Comparison of ENCODE assay signal across 8 mouse cellular contexts in genomic region chr7:19561431-19561764, GRCm38 (mm10). TPM values are rescaled to one million over a fixed set of nuclear protein-coding genes. Genes with fewer than 3 reads are reported as not detected.
DNase-seq lines count a peak whose midpoint lies in the region; ATAC-seq and TF ChIP-seq lines count a peak whose summit lies in the region.

No protein-coding gene starts in this region.

- peaks cover 25% of the 10 kb centered on the region for H3K4me1 ChIP-seq in lung, adult 2 months (ENCODE audit: control insufficient read depth, insufficient read depth, low read length)
- H3K4me1 ChIP-seq in embryonic facial prominence, embryonic 14.5 days (ENCODE audit: control insufficient read depth, insufficient read depth, low read length) = peaks cover 26% of the 10 kb centered on the region
- H3K4me1 ChIP-seq in kidney, embryonic 16.5 days (ENCODE audit: insufficient read depth, low read length) = peaks cover 37% of the 10 kb centered on the region
- peaks cover 28% of the 10 kb centered on the region for H3K4me1 ChIP-seq in neural tube, embryonic 14.5 days (ENCODE audit: control insufficient read depth, insufficient read depth, low read length)

- no peak for TF ChIP-seq CTCF in lung, adult 2 months (IDR thresholded peaks at IDR 0.05; ENCODE audit: insufficient read depth, low read length)

- WGBS in lung, adult 2 months = under 1% methylated on average over 11 of the region's 11 CpGs
- 2% methylated on average over 11 of the region's 11 CpGs for WGBS in embryonic facial prominence, embryonic 14.5 days
- under 1% methylated on average over 11 of the region's 11 CpGs for WGBS in kidney, embryonic 16.5 days
- WGBS in neural tube, embryonic 14.5 days = under 1% methylated on average over 11 of the region's 11 CpGs

- intact Hi-C loops in left cerebral cortex, postnatal 25 days (cut with DNase I) = loop anchor here (2.0 to 5.0 kb wide), 2 partner anchors 53 to 104 kb away; partner anchors contain the start of genes Bloc1s3, Mark4 and Trappc6a

- TF ChIP-seq POLR2A in lung, adult 2 months (IDR thresholded peaks at IDR 0.05; ENCODE audit: borderline replicate concordance, extremely low read depth, low read depth, low read length) = no peak

- peak overlapping the region; percentile 75 for H3K4me3 ChIP-seq in lung, adult 2 months (replicated peaks; ENCODE audit: extremely low read depth, low read depth, low read length)
- peak overlapping the region; percentile 99 for H3K4me3 ChIP-seq in embryonic facial prominence, embryonic 14.5 days (ENCODE audit: low read depth, low read length)
- H3K4me3 ChIP-seq in kidney, embryonic 16.5 days (ENCODE audit: low read length) = peak overlapping the region; percentile 99
- peak overlapping the region; percentile 91 for H3K4me3 ChIP-seq in neural tube, embryonic 14.5 days (ENCODE audit: low read depth, low read length)

- no peak for ATAC-seq in embryonic facial prominence, embryonic 14.5 days (ENCODE audit: low read depth)
- no peak for ATAC-seq in kidney, embryonic 16.5 days (ENCODE audit: low FRiP score, low TSS enrichment)
- ATAC-seq in neural tube, embryonic 14.5 days (ENCODE audit: low read depth) = no peak

- peaks cover 24% of the 10 kb centered on the region for H3K36me3 ChIP-seq in embryonic facial prominence, embryonic 14.5 days (ENCODE audit: control insufficient read depth, insufficient read depth, low read length)
- peaks cover 21% of the 10 kb centered on the region for H3K36me3 ChIP-seq in kidney, embryonic 16.5 days (ENCODE audit: insufficient read depth, low read length)
- peaks cover 7% of the 10 kb centered on the region; the same call in 1 of the 2 replicates for H3K36me3 ChIP-seq in neural tube, embryonic 14.5 days (ENCODE audit: control insufficient read depth, insufficient read depth, low read length)

- H3K9me3 ChIP-seq in embryonic facial prominence, embryonic 14.5 days (ENCODE audit: control insufficient read depth, low read length) = 0 out of 2 replicates have a peak, but pooled peaks cover 4% of the 10 kb centered on the region
- H3K9me3 ChIP-seq in kidney, embryonic 16.5 days (ENCODE audit: low read length) = peaks cover 5% of the 10 kb centered on the region
- no peaks in the 10 kb centered on the region for H3K9me3 ChIP-seq in neural tube, embryonic 14.5 days (ENCODE audit: control insufficient read depth, low read length)

- no peak for DNase-seq in lung, adult 2 months
- DNase-seq in lung, postnatal 10 days = no peak
- DNase-seq in embryonic facial prominence, embryonic 14.5 days (ENCODE audit: low spot score) = no peak
- DNase-seq in left cerebral cortex, postnatal 25 days (ENCODE audit: low spot score in 2 of 2) = no peak
- DNase-seq in thymus, postnatal 4 days = no peak
- DNase-seq in thymus, postnatal 14 days = no peak

- no peaks in the 10 kb centered on the region for H3K27me3 ChIP-seq in embryonic facial prominence, embryonic 14.5 days (replicated peaks; ENCODE audit: control insufficient read depth, insufficient read depth, low read length)
- H3K27me3 ChIP-seq in kidney, embryonic 16.5 days (ENCODE audit: insufficient read depth, low read length) = no peaks in the 10 kb centered on the region
- H3K27me3 ChIP-seq in neural tube, embryonic 14.5 days (ENCODE audit: control insufficient read depth, insufficient read depth, low read length) = no peaks in the 10 kb centered on the region

- H3K9ac ChIP-seq in embryonic facial prominence, embryonic 14.5 days (ENCODE audit: low read depth, low read length) = peak overlapping the region; percentile 97
- H3K9ac ChIP-seq in kidney, embryonic 16.5 days (replicated peaks; ENCODE audit: low read length) = peak overlapping the region; percentile 96
- H3K9ac ChIP-seq in neural tube, embryonic 14.5 days (replicated peaks; ENCODE audit: low read depth, low read length) = peak overlapping the region; percentile 87

- H3K4me2 ChIP-seq in embryonic facial prominence, embryonic 14.5 days (ENCODE audit: low read depth, low read length) = peak overlapping the region; percentile 98
- peak overlapping the region; percentile 81 for H3K4me2 ChIP-seq in kidney, embryonic 16.5 days (replicated peaks; ENCODE audit: low read depth, low read length)
- peak overlapping the region; percentile 75 for H3K4me2 ChIP-seq in neural tube, embryonic 14.5 days (ENCODE audit: low read depth, low read length)

- H3K27ac ChIP-seq in embryonic facial prominence, embryonic 14.5 days (replicated peaks; ENCODE audit: low read depth, low read length) = peak overlapping the region; percentile 94
- H3K27ac ChIP-seq in kidney, embryonic 16.5 days (ENCODE audit: low read length) = peak overlapping the region; percentile 94
- peak overlapping the region; percentile 94 for H3K27ac ChIP-seq in neural tube, embryonic 14.5 days (ENCODE audit: low read depth, low read length)

RNA-seq across cellular contexts. Expression of gene Ppp1r37, which starts 1.5 kb away (rescaled TPM):
- polyA plus RNA-seq in lung, adult 2 months (2012; rRNA removed) = 113 and 121 TPM in 2 replicates
- 4.9 and 5.7 TPM in 2 replicates for polyA plus RNA-seq in embryonic facial prominence, embryonic 14.5 days (2014; fragmentation: Nextera tagmentation; extraction: Ambion mirVana)
- 21.9 and 23.9 TPM in 2 replicates for polyA plus RNA-seq in kidney, embryonic 16.5 days (2015; fragmentation: Nextera tagmentation; extraction: Ambion mirVana)
- 8.1 and 15.8 TPM in 2 replicates for polyA plus RNA-seq in neural tube, embryonic 14.5 days (2014; fragmentation: Nextera tagmentation; extraction: Ambion mirVana)
- 100 to 1,000 TPM; 122 TPM for total RNA-seq in left cerebral cortex, postnatal 25 days (2021)

RNA-seq across cellular contexts. Expression of gene Zfp296, which starts 15.7 kb away (rescaled TPM):
- polyA plus RNA-seq in lung, adult 2 months (2012; rRNA removed) = 4.3 and 5.0 TPM in 2 replicates
- 0.48 and 1.2 TPM in 2 replicates for polyA plus RNA-seq in embryonic facial prominence, embryonic 14.5 days (2014; fragmentation: Nextera tagmentation; extraction: Ambion mirVana)
- polyA plus RNA-seq in kidney, embryonic 16.5 days (2015; fragmentation: Nextera tagmentation; extraction: Ambion mirVana) = 0.46 and 0.71 TPM in 2 replicates
- polyA plus RNA-seq in neural tube, embryonic 14.5 days (2014; fragmentation: Nextera tagmentation; extraction: Ambion mirVana) = 0.13 and 0.27 TPM in 2 replicates
- total RNA-seq in left cerebral cortex, postnatal 25 days (2021) = 1 to 10 TPM in 1 of 2 experiments, under 1 TPM in 1; 0.27 to 1.1 TPM

RNA-seq across cellular contexts. Expression of gene Gemin7, which starts 16.0 kb away (rescaled TPM):
- polyA plus RNA-seq in lung, adult 2 months (2012; rRNA removed) = 99.2 and 132 TPM in 2 replicates
- 142 and 151 TPM in 2 replicates for polyA plus RNA-seq in embryonic facial prominence, embryonic 14.5 days (2014; fragmentation: Nextera tagmentation; extraction: Ambion mirVana)
- polyA plus RNA-seq in kidney, embryonic 16.5 days (2015; fragmentation: Nextera tagmentation; extraction: Ambion mirVana) = 169 and 183 TPM in 2 replicates
- 150 and 153 TPM in 2 replicates for polyA plus RNA-seq in neural tube, embryonic 14.5 days (2014; fragmentation: Nextera tagmentation; extraction: Ambion mirVana)
- total RNA-seq in left cerebral cortex, postnatal 25 days (2021) = 10 to 100 TPM; 43.7 to 47.1 TPM

RNA-seq across cellular contexts. Expression of gene Clasrp, which starts 42.9 kb away (rescaled TPM):
- 96.1 and 134 TPM in 2 replicates for polyA plus RNA-seq in lung, adult 2 months (2012; rRNA removed)
- polyA plus RNA-seq in embryonic facial prominence, embryonic 14.5 days (2014; fragmentation: Nextera tagmentation; extraction: Ambion mirVana) = 36.0 and 47.5 TPM in 2 replicates
- polyA plus RNA-seq in kidney, embryonic 16.5 days (2015; fragmentation: Nextera tagmentation; extraction: Ambion mirVana) = 52.6 and 55.8 TPM in 2 replicates
- polyA plus RNA-seq in neural tube, embryonic 14.5 days (2014; fragmentation: Nextera tagmentation; extraction: Ambion mirVana) = 49.7 and 51.3 TPM in 2 replicates
- 10 to 100 TPM; 70.9 to 81.0 TPM for total RNA-seq in left cerebral cortex, postnatal 25 days (2021)

RNA-seq across cellular contexts. Expression of gene Nkpd1, which starts 43.8 kb away (rescaled TPM):
- 0.62 and 17.3 TPM in 2 replicates for polyA plus RNA-seq in lung, adult 2 months (2012; rRNA removed)
- 0.14 and 0.42 TPM in 2 replicates for polyA plus RNA-seq in embryonic facial prominence, embryonic 14.5 days (2014; fragmentation: Nextera tagmentation; extraction: Ambion mirVana)
- 0.11 and 0.14 TPM in 2 replicates for polyA plus RNA-seq in kidney, embryonic 16.5 days (2015; fragmentation: Nextera tagmentation; extraction: Ambion mirVana)
- 0.52 and 1.2 TPM in 2 replicates for polyA plus RNA-seq in neural tube, embryonic 14.5 days (2014; fragmentation: Nextera tagmentation; extraction: Ambion mirVana)
- total RNA-seq in left cerebral cortex, postnatal 25 days (2021) = under 1 TPM; 0.64 to 0.87 TPM
